Mouse (Mus musculus) kidney, postnatal 0 days (tissue): ENCODE data around the gene Tomm40. TPM values are rescaled to one million over a fixed set of nuclear protein-coding genes. Genes with fewer than 3 reads are reported as not detected.
A peak's percentile ranks its signal among the peaks of the same experiment; 100 is the strongest.

ENCODE experiments used
- ATAC-seq: fragments of 200-750 bp; cut with Nextera tagmentation; replicated peaks from 2 replicates; pipeline ENCODE4 v1.8.0; 2017; ENCODE audit warnings: low read depth, moderate number of reproducible peaks, moderate TSS enrichment, moderate library complexity; ENCODE audit not compliant: low FRiP score
- DNase-seq: peaks from one replicate; pipeline ENCODE4 v3.0.0-alpha.2; 2016; ENCODE audit warnings: low spot score
- H3K27ac ChIP-seq: fragments of 300-500 bp; sonication (generic); 2 replicates; pipeline ENCODE4 v1.5.1; 2014; ENCODE audit warnings: mild to moderate bottlenecking
- H3K27me3 ChIP-seq: fragments of 300-500 bp; sonication (generic); 2 replicates; pipeline ENCODE4 v1.6.1; 2014; ENCODE audit warnings: low read length, mixed read lengths; ENCODE audit not compliant: insufficient read depth
- H3K36me3 ChIP-seq: fragments of 300-500 bp; sonication (generic); 2 replicates; pipeline ENCODE4 v1.6.1; 2014; ENCODE audit warnings: low read length, mixed read lengths; ENCODE audit not compliant: insufficient read depth
- H3K4me1 ChIP-seq: fragments of 300-500 bp; sonication (generic); replicated peaks from 2 replicates; pipeline ENCODE4 v1.6.1; 2014; ENCODE audit warnings: antibody characterized with exemption, low read length, mixed read lengths; ENCODE audit not compliant: insufficient read depth
- H3K4me2 ChIP-seq: fragments of 300-500 bp; sonication (generic); 2 replicates; pipeline ENCODE4 v1.6.1; 2014; ENCODE audit warnings: mild to moderate bottlenecking, low read length, moderate library complexity, mixed read lengths
- H3K4me3 ChIP-seq: fragments of 300-500 bp; sonication (generic); replicated peaks from 2 replicates; pipeline ENCODE4 v1.5.1; 2014; ENCODE audit warnings: low read depth, low read length
- H3K9ac ChIP-seq: fragments of 300-500 bp; sonication (generic); 2 replicates; pipeline ENCODE4 v1.6.1; 2014; ENCODE audit warnings: low read depth, low read length
- H3K9me3 ChIP-seq: fragments of 300-500 bp; sonication (generic); replicated peaks from 2 replicates; pipeline ENCODE4 v1.6.1; 2016; ENCODE audit warnings: low read length, inconsistent platforms, mixed read lengths
- CTCF ChIP-seq: IDR thresholded peaks from 2 replicates; pipeline ENCODE4 v1.5.1; 2016; ENCODE audit warnings: antibody characterized with exemption, low read depth, mild to moderate bottlenecking, moderate library complexity
- WGBS: fragments of 180-500 bp; shearing (Covaris S2); extraction: QIAGEN DNeasy Blood & Tissue Kit; methylation state at CpG from one replicate; pipeline ENCODE4 v1.1.7; 2014; 5-methylcytosine and 5-hydroxymethylcytosine counted together
- polyA plus RNA-seq: library from polyadenylated mRNA; unstranded; fragments of >200 nt; fragmentation: Nextera tagmentation; extraction: Ambion mirVana; gene quantifications from 2 replicates; pipeline ENCODE4 v1.2.1, GENCODE M21; 2015

The Tomm40 gene
- polyA plus RNA-seq, 1 experiment from 2014 or later: 163 TPM

- no peak for TF ChIP-seq CTCF
- DNase-seq (no peak), ATAC-seq (no peak)
- peaks cover 43% of the 10 kb centered on the region for H3K36me3 ChIP-seq
- no peaks in the 10 kb centered on the region for H3K9me3 ChIP-seq
- H3K27ac ChIP-seq: no peak overlapping the region
- no peak overlapping the region for H3K9ac ChIP-seq
- 90% methylated on average over 9 of the region's 9 CpGs for WGBS
- H3K4me2 ChIP-seq: no peak overlapping the region
- H3K27me3 ChIP-seq: no peaks in the 10 kb centered on the region
- H3K4me3 ChIP-seq: no peak overlapping the region
- no peaks in the 10 kb centered on the region for H3K4me1 ChIP-seq
Measured at GRCm38 (mm10) chr7:19713598-19713997, 1.6 kb downstream of the Tomm40 start.

- H3K4me2 ChIP-seq: no peak overlapping the region
- WGBS: 38% methylated on average over 4 of the region's 4 CpGs
- ATAC-seq (no peak), DNase-seq (peak; percentile 34)
- H3K27me3 ChIP-seq: no peaks in the 10 kb centered on the region
- TF ChIP-seq CTCF: peak; percentile 64
- H3K36me3 ChIP-seq: peaks cover 40% of the 10 kb centered on the region
- H3K9ac ChIP-seq: no peak overlapping the region
- no peak overlapping the region for H3K4me3 ChIP-seq
- no peaks in the 10 kb centered on the region for H3K4me1 ChIP-seq
- H3K27ac ChIP-seq: no peak overlapping the region
- H3K9me3 ChIP-seq: no peaks in the 10 kb centered on the region
Measured at GRCm38 (mm10) chr7:19713196-19713595, 2.0 kb downstream of the Tomm40 start.

- ATAC-seq (no peak), DNase-seq (no peak)
- no peak overlapping the region for H3K4me3 ChIP-seq
- peaks cover 36% of the 10 kb centered on the region for H3K36me3 ChIP-seq
- no peak overlapping the region for H3K4me2 ChIP-seq
- no peak overlapping the region for H3K27ac ChIP-seq
- no peaks in the 10 kb centered on the region for H3K27me3 ChIP-seq
- H3K9ac ChIP-seq: no peak overlapping the region
- peak; percentile 77 for TF ChIP-seq CTCF
- WGBS: 73% methylated on average over 4 of the region's 4 CpGs
- no peaks in the 10 kb centered on the region for H3K9me3 ChIP-seq
- H3K4me1 ChIP-seq: no peaks in the 10 kb centered on the region
Measured at GRCm38 (mm10) chr7:19712414-19712813, 2.8 kb downstream of the Tomm40 start.

GRCm38 (mm10) chr7:19710650-19711049 lies 4.6 kb downstream of the Tomm40 start:
- 85% methylated on average over 10 of the region's 10 CpGs for WGBS
- Histone ChIP-seq H3K36me3 (peaks cover 42% of the 10 kb centered on the region), H3K4me3 (no peak overlapping the region), H3K4me1 (no peaks in the 10 kb centered on the region), H3K27me3 (no peaks in the 10 kb centered on the region), H3K9me3 (no peaks in the 10 kb centered on the region), H3K9ac (no peak overlapping the region), H3K4me2 (no peak overlapping the region), H3K27ac (no peak overlapping the region)
- ATAC-seq: no peak
- DNase-seq: no peak
- no peak for TF ChIP-seq CTCF

- no peak for ATAC-seq
- no peak for TF ChIP-seq CTCF
- DNase-seq: no peak
- Histone ChIP-seq H3K36me3 (peaks cover 31% of the 10 kb centered on the region), H3K9ac (no peak overlapping the region), H3K9me3 (no peaks in the 10 kb centered on the region), H3K27me3 (no peaks in the 10 kb centered on the region), H3K27ac (no peak overlapping the region), H3K4me2 (no peak overlapping the region), H3K4me3 (no peak overlapping the region), H3K4me1 (peaks cover 7% of the 10 kb centered on the region; the same call in 1 of the 2 replicates)
- 95% methylated on average over 7 of the region's 7 CpGs for WGBS
Measured at GRCm38 (mm10) chr7:19705271-19705670, 10.0 kb downstream of the Tomm40 start.

- Histone ChIP-seq H3K9me3 (no peaks in the 10 kb centered on the region), H3K4me3 (no peak overlapping the region), H3K4me2 (no peak overlapping the region), H3K9ac (no peak overlapping the region), H3K36me3 (peaks cover 25% of the 10 kb centered on the region), H3K27ac (no peak overlapping the region), H3K4me1 (peaks cover 8% of the 10 kb centered on the region; the same call in 1 of the 2 replicates), H3K27me3 (no peaks in the 10 kb centered on the region)
- TF ChIP-seq CTCF: no peak
- WGBS: 89% methylated on average over 4 of the region's 4 CpGs
- no peak for DNase-seq
- ATAC-seq: no peak
Measured at GRCm38 (mm10) chr7:19704475-19704874, 10.8 kb downstream of the Tomm40 start.
